Mouse (Mus musculus) testis, adult 2 months (tissue): ENCODE data around the gene Gspt1.

Experiments used
- CTCF ChIP-seq: fragments of 200-500 bp; IDR thresholded peaks from 2 replicates; pipeline ENCODE4 v1.5.1; 2012; ENCODE audit warnings: low read depth, mild to moderate bottlenecking, inconsistent platforms, low read length, moderate library complexity; ENCODE audit not compliant: control insufficient read depth, insufficient read depth, insufficient replicate concordance
- POLR2A ChIP-seq: fragments of 200-500 bp; IDR thresholded peaks from 2 replicates; pipeline ENCODE4 v1.6.1; 2012; ENCODE audit warnings: low read depth, mild to moderate bottlenecking, inconsistent platforms, low read length, moderate library complexity; ENCODE audit not compliant: control insufficient read depth

- TF ChIP-seq CTCF (no peak), POLR2A (no peak)
Measured at GRCm38 (mm10) chr16:11276888-11277287, 22.8 kb upstream of the Gspt1 start.
